Mouse (Mus musculus): ENCODE measurements around the gene Ralgps2. TPM values are rescaled to one million over a fixed set of nuclear protein-coding genes. Genes with fewer than 3 reads are reported as not detected.

Ralgps2 gene
- polyA plus RNA-seq, 1 experiment from 2014 or later = 133 TPM

DNA sequence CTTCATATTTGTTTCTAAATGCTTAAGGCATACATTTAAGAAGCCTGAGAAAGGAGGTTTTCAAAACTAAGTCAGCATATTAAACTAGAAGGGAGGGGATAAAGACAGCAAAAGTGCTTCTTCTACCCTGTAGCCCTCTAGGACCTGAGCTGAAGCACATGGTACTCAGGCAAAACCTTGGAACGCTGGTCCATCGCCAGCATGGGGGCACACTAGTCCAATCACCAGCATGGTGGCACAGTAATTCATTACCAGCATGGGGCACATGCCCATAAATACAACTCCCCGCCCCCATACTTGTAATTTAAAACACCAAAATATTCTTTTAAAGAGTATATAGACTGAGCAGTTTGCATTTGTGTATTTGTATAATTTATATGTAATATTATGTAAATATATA, 23.1 kb downstream of the Ralgps2 start:
- H3K9ac ChIP-seq = no peak overlapping the region
- H3K4me3 ChIP-seq = no peak overlapping the region
- no peak for ATAC-seq
- H3K4me1 ChIP-seq = peaks cover 9% of the 10 kb centered on the region
- H3K27me3 ChIP-seq = no peaks in the 10 kb centered on the region
- no peak overlapping the region for H3K27ac ChIP-seq
- H3K36me3 ChIP-seq (ENCODE audit: poor library complexity, severe bottlenecking) = no peaks in the 10 kb centered on the region
- no peaks in the 10 kb centered on the region for H3K9me3 ChIP-seq (replicated peaks)
- H3K4me2 ChIP-seq = no peak overlapping the region
- WGBS = 88% methylated on average over 3 of the region's 3 CpGs

GRCm38 (mm10) chr1:156914942-156915341, 24.5 kb downstream of the Ralgps2 start:
- no peak for ATAC-seq
- Histone ChIP-seq H3K4me2 (no peak overlapping the region), H3K9me3 (replicated peaks) (no peaks in the 10 kb centered on the region), H3K4me1 (no peaks in the 10 kb centered on the region), H3K4me3 (no peak overlapping the region), H3K27me3 (no peaks in the 10 kb centered on the region), H3K27ac (no peak overlapping the region), H3K9ac (no peak overlapping the region), H3K36me3 (ENCODE audit: poor library complexity, severe bottlenecking) (no peaks in the 10 kb centered on the region)
- 85% methylated on average over 5 of the region's 5 CpGs for WGBS

GRCm38 (mm10) chr1:156913190-156913589, 26.2 kb downstream of the Ralgps2 start:
- no peak overlapping the region for H3K4me2 ChIP-seq
- no peaks in the 10 kb centered on the region for H3K27me3 ChIP-seq
- H3K9me3 ChIP-seq (replicated peaks) = no peaks in the 10 kb centered on the region
- ATAC-seq = no peak
- no peak overlapping the region for H3K4me3 ChIP-seq
- no peak overlapping the region for H3K9ac ChIP-seq
- no peaks in the 10 kb centered on the region for H3K4me1 ChIP-seq
- no peaks in the 10 kb centered on the region for H3K36me3 ChIP-seq (ENCODE audit: poor library complexity, severe bottlenecking)
- no peak overlapping the region for H3K27ac ChIP-seq
- 94% methylated on average over 6 of the region's 6 CpGs for WGBS

- no peak overlapping the region for H3K4me2 ChIP-seq
Observed at GRCm38 (mm10) chr1:156910948-156911347, 28.5 kb downstream of the Ralgps2 start.

DNA sequence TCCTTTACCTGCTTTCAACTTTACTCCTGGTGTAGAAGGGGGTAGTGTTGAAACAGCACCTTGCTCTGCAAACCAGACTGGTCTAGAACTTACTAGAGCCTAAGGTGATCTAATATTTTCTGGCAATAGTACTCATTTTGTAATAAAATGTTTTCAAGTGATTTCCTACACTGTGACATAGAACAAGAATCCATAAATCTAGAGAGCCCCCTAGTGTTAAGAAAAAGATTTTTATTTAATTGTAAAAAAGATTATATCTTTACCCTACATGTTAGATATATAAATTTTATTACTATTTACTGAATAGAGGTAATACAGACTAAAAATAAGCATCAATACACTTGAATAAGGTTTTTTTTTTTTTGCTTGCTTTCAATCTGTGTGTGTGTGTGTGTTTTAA, 29.6 kb downstream of the Ralgps2 start:
- Histone ChIP-seq H3K27me3 (no peaks in the 10 kb centered on the region), H3K36me3 (ENCODE audit: poor library complexity, severe bottlenecking) (peaks cover 7% of the 10 kb centered on the region), H3K4me3 (no peak overlapping the region), H3K4me1 (no peaks in the 10 kb centered on the region), H3K9me3 (replicated peaks) (no peaks in the 10 kb centered on the region), H3K9ac (no peak overlapping the region), H3K4me2 (no peak overlapping the region), H3K27ac (no peak overlapping the region)
- ATAC-seq = no peak

More at GRCm38 (mm10) chr1:156910948-156911347, 28.5 kb downstream of the Ralgps2 start:
- Histone ChIP-seq H3K4me1 (no peaks in the 10 kb centered on the region), H3K27ac (no peak overlapping the region), H3K9me3 (replicated peaks) (no peaks in the 10 kb centered on the region), H3K9ac (no peak overlapping the region), H3K27me3 (no peaks in the 10 kb centered on the region), H3K36me3 (ENCODE audit: poor library complexity, severe bottlenecking) (peaks cover 7% of the 10 kb centered on the region), H3K4me3 (no peak overlapping the region)
- 70% methylated on average over 2 of the region's 2 CpGs for WGBS
- ATAC-seq = no peak

DNA sequence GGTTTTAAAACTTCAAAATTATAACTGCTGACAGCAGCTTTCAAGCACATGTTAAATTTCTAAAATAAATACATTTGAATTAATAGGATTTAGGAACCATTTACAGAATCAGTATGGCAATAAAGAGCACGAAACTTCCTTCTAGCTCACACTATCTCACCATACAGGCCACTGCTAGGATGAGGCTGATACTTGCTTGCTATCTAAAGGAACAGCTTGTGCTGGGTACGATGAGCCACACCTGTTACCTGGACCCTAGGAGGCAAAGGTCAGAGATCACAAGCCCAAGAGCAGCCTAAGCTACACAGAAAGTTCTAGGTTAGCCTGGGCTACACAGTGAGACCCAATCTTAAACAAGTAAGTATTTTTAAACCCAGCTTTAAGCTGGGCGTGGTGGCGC, 30.2 kb downstream of the Ralgps2 start:
- H3K4me1 ChIP-seq = no peaks in the 10 kb centered on the region
- ATAC-seq = no peak
- no peak overlapping the region for H3K4me2 ChIP-seq
- peaks cover 7% of the 10 kb centered on the region for H3K36me3 ChIP-seq (ENCODE audit: poor library complexity, severe bottlenecking)
- no peaks in the 10 kb centered on the region for H3K27me3 ChIP-seq
- H3K4me3 ChIP-seq = no peak overlapping the region
- WGBS = 98% methylated on average over 4 of the region's 4 CpGs
- H3K9ac ChIP-seq = no peak overlapping the region
- H3K27ac ChIP-seq = no peak overlapping the region
- H3K9me3 ChIP-seq (replicated peaks) = no peaks in the 10 kb centered on the region

GRCm38 (mm10) chr1:156905660-156906059, 33.8 kb downstream of the Ralgps2 start:
- ATAC-seq = no peak
- WGBS = 80% methylated on average over 2 of the region's 2 CpGs
- Histone ChIP-seq H3K4me2 (no peak overlapping the region), H3K9me3 (replicated peaks) (no peaks in the 10 kb centered on the region), H3K4me3 (no peak overlapping the region), H3K4me1 (no peaks in the 10 kb centered on the region), H3K27ac (no peak overlapping the region), H3K27me3 (no peaks in the 10 kb centered on the region), H3K36me3 (ENCODE audit: poor library complexity, severe bottlenecking) (peaks cover 7% of the 10 kb centered on the region), H3K9ac (no peak overlapping the region)

GRCm38 (mm10) chr1:156903899-156904298, 35.5 kb downstream of the Ralgps2 start:
- WGBS = over 99% methylated on average over 3 of the region's 3 CpGs
- no peaks in the 10 kb centered on the region for H3K9me3 ChIP-seq (replicated peaks)
- H3K27ac ChIP-seq = no peak overlapping the region
- no peak for ATAC-seq
- H3K4me1 ChIP-seq = no peaks in the 10 kb centered on the region
- H3K36me3 ChIP-seq (ENCODE audit: poor library complexity, severe bottlenecking) = peaks cover 19% of the 10 kb centered on the region
- H3K4me3 ChIP-seq = no peak overlapping the region
- no peak overlapping the region for H3K4me2 ChIP-seq
- H3K27me3 ChIP-seq = no peaks in the 10 kb centered on the region
- no peak overlapping the region for H3K9ac ChIP-seq

DNA sequence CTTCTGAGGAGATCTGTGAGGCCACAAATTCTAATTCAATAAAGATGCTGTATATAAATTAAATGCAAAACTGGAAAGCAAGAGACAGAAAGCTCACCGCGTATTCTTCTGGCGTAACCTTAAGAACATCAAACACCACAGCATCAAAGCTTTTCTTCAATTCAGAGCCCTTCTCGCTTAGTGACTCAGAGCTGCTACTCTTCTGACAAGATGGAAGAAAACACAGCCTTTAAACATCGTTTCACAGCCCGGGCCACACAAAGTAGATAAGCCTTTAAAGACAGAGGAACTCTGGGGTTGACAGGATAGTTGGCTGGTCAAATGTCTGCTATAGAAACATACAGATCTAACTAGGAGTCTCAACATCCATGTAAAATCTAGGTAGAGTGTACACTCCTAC, 37.7 kb downstream of the Ralgps2 start:
- H3K4me2 ChIP-seq = no peak overlapping the region
- H3K36me3 ChIP-seq (ENCODE audit: poor library complexity, severe bottlenecking) = peaks cover 24% of the 10 kb centered on the region
- ATAC-seq = no peak
- no peaks in the 10 kb centered on the region for H3K9me3 ChIP-seq (replicated peaks)
- H3K4me1 ChIP-seq = peaks cover 5% of the 10 kb centered on the region
- no peak overlapping the region for H3K27ac ChIP-seq
- no peaks in the 10 kb centered on the region for H3K27me3 ChIP-seq
- no peak overlapping the region for H3K9ac ChIP-seq
- 77% methylated on average over 6 of the region's 6 CpGs for WGBS
- no peak overlapping the region for H3K4me3 ChIP-seq

DNA sequence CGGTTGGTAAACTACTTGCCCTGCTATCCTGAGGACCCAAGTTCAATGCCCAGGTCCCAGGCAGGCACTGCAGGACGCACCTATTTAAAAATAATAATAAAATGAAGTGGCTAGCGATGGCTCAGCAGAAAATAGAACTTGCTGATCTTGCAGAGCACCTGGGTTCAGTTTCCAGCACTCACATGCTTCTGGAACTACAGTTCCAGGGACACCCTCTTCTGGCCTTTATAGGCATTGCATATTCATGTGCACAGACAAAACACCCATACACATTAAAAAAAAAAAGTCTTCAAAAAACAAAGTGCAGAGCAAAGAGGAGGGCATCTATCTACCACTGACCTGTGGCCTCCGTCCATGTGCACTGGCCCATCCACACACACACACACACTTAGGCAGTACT, 47.9 kb downstream of the Ralgps2 start:
- Histone ChIP-seq H3K4me3 (no peak overlapping the region), H3K36me3 (ENCODE audit: poor library complexity, severe bottlenecking) (peaks cover 29% of the 10 kb centered on the region), H3K9ac (no peak overlapping the region), H3K4me1 (no peaks in the 10 kb centered on the region), H3K27ac (no peak overlapping the region), H3K4me2 (no peak overlapping the region), H3K9me3 (replicated peaks) (no peaks in the 10 kb centered on the region), H3K27me3 (no peaks in the 10 kb centered on the region)
- WGBS = 94% methylated on average over 4 of the region's 4 CpGs
- ATAC-seq = no peak

- no peaks in the 10 kb centered on the region for H3K9me3 ChIP-seq (replicated peaks)
- H3K27ac ChIP-seq = no peak overlapping the region
- H3K27me3 ChIP-seq = no peaks in the 10 kb centered on the region
- H3K36me3 ChIP-seq (ENCODE audit: poor library complexity, severe bottlenecking) = peaks cover 37% of the 10 kb centered on the region
- 85% methylated on average over 4 of the region's 4 CpGs for WGBS
- ATAC-seq = no peak
- no peak overlapping the region for H3K4me2 ChIP-seq
- no peak overlapping the region for H3K4me3 ChIP-seq
- no peaks in the 10 kb centered on the region for H3K4me1 ChIP-seq
- no peak overlapping the region for H3K9ac ChIP-seq
Observed at GRCm38 (mm10) chr1:156888830-156889229, 50.6 kb downstream of the Ralgps2 start.

- no peak overlapping the region for H3K27ac ChIP-seq
- no peak for ATAC-seq
- H3K36me3 ChIP-seq (ENCODE audit: poor library complexity, severe bottlenecking) = peaks cover 48% of the 10 kb centered on the region
- no peaks in the 10 kb centered on the region for H3K9me3 ChIP-seq (replicated peaks)
- no peaks in the 10 kb centered on the region for H3K27me3 ChIP-seq
- WGBS = 93% methylated on average over 2 of the region's 2 CpGs
- no peak overlapping the region for H3K9ac ChIP-seq
- no peak overlapping the region for H3K4me3 ChIP-seq
- H3K4me1 ChIP-seq = no peaks in the 10 kb centered on the region
- H3K4me2 ChIP-seq = no peak overlapping the region
Observed at GRCm38 (mm10) chr1:156885879-156886278, 53.5 kb downstream of the Ralgps2 start.

DNA sequence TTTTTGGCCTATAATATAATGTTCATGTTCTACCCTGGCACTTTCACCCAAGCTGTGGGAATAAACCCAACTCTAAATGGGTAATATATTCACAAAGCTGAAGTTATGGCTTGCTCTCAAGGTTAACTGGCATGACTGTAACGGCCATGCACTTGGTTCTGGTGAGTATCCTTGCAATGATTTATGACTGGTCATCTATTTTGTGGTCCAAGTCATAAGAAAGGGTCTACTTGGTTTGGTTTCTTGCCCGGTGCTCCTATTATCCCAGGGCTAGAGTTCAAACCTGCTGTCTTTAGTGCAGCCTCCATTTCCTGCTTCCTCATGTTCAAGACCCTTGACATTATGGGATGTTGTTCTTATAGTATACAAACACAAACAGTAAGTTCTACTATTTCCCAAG, 54.6 kb downstream of the Ralgps2 start:
- H3K36me3 ChIP-seq (ENCODE audit: poor library complexity, severe bottlenecking) = peaks cover 45% of the 10 kb centered on the region
- WGBS = 95% methylated on average over 2 of the region's 2 CpGs
- no peak overlapping the region for H3K9ac ChIP-seq
- no peak overlapping the region for H3K27ac ChIP-seq
- no peak overlapping the region for H3K4me2 ChIP-seq
- H3K4me3 ChIP-seq = no peak overlapping the region
- no peaks in the 10 kb centered on the region for H3K9me3 ChIP-seq (replicated peaks)
- H3K4me1 ChIP-seq = no peaks in the 10 kb centered on the region
- ATAC-seq = no peak
- no peaks in the 10 kb centered on the region for H3K27me3 ChIP-seq
